Mouse (Mus musculus): Measurements from ENCODE around the gene Rft1. TPM values are rescaled to one million over a fixed set of nuclear protein-coding genes. Genes with fewer than 3 reads are reported as not detected.

Gene Rft1
- polyA plus RNA-seq, 1 experiment from 2014 or later, result 12.0 TPM

- DNase-seq (ENCODE audit: low spot score), result no peak
Measured at GRCm38 (mm10) chr14:30719514-30719913, 65.4 kb downstream of the Rft1 start.

GRCm38 (mm10) chr14:30721850-30722249 lies 67.7 kb downstream of the Rft1 start:
- DNase-seq (ENCODE audit: low spot score), result no peak

GRCm38 (mm10) chr14:30722406-30722805 lies 68.2 kb downstream of the Rft1 start:
- no peak for DNase-seq (ENCODE audit: low spot score)

GRCm38 (mm10) chr14:30731896-30732295 lies 77.7 kb downstream of the Rft1 start:
- DNase-seq (ENCODE audit: low spot score), result no peak

GRCm38 (mm10) chr14:30734665-30735064 lies 80.5 kb downstream of the Rft1 start:
- no peak for DNase-seq (ENCODE audit: low spot score)

GRCm38 (mm10) chr14:30735810-30736209 lies 81.7 kb downstream of the Rft1 start:
- no peak for DNase-seq (ENCODE audit: low spot score)

GRCm38 (mm10) chr14:30736413-30736812 lies 82.3 kb downstream of the Rft1 start:
- DNase-seq (ENCODE audit: low spot score), result no peak

Other genes starting within 250 kb of the Rft1 start
- 17.4 and 17.7 TPM in 2 replicates for gene Dcp1a, start 174.8 kb upstream of the Rft1 start, polyA plus RNA-seq (2015; fragmentation: Nextera tagmentation; extraction: Ambion mirVana)
- 1.1 and 1.9 TPM in 2 replicates for gene Cacna1d, start 162.9 kb upstream of the Rft1 start, polyA plus RNA-seq (2015; fragmentation: Nextera tagmentation; extraction: Ambion mirVana)
- 246 and 255 TPM in 2 replicates for gene Tkt, start 106.0 kb upstream of the Rft1 start, polyA plus RNA-seq (2015; fragmentation: Nextera tagmentation; extraction: Ambion mirVana)
- gene Prkcd, start 28.1 kb upstream of the Rft1 start, polyA plus RNA-seq (2015; fragmentation: Nextera tagmentation; extraction: Ambion mirVana), result 57.4 and 63.7 TPM in 2 replicates
- gene Sfmbt1, start 60.5 kb downstream of the Rft1 start, polyA plus RNA-seq (2015; fragmentation: Nextera tagmentation; extraction: Ambion mirVana), result 18.0 and 18.4 TPM in 2 replicates
- gene Tmem110, start 171.2 kb downstream of the Rft1 start, polyA plus RNA-seq (2015; fragmentation: Nextera tagmentation; extraction: Ambion mirVana), result 18.3 and 19.9 TPM in 2 replicates
- gene Mustn1, start 224.8 kb downstream of the Rft1 start, polyA plus RNA-seq (2015; fragmentation: Nextera tagmentation; extraction: Ambion mirVana), result 1.8 and 1.9 TPM in 2 replicates
- 0.09 and 0.64 TPM in 2 replicates for gene Itih4, start 232.1 kb downstream of the Rft1 start, polyA plus RNA-seq (2015; fragmentation: Nextera tagmentation; extraction: Ambion mirVana)